Mouse (Mus musculus) neural tube, embryonic 12.5 days (tissue): Measurements from ENCODE around the gene Cyb5r3. TPM values are rescaled to one million over a fixed set of nuclear protein-coding genes. Genes with fewer than 3 reads are reported as not detected.

Experiments used
- ATAC-seq: fragments of 200-750 bp; cut with Nextera tagmentation; 2 replicates; pipeline ENCODE4 v1.8.0; 2017; ENCODE audit warnings: low read depth, mild to moderate bottlenecking, moderate TSS enrichment, moderate library complexity; ENCODE audit not compliant: low FRiP score
- H3K27ac ChIP-seq: fragments of 300-500 bp; sonication (generic); 2 replicates; pipeline ENCODE4 v1.5.1; 2016
- H3K27me3 ChIP-seq: fragments of 300-500 bp; sonication (generic); replicated peaks from 2 replicates; pipeline ENCODE4 v1.6.1; 2016; ENCODE audit warnings: mild to moderate bottlenecking
- H3K36me3 ChIP-seq: fragments of 300-500 bp; sonication (generic); 2 replicates; pipeline ENCODE4 v1.6.1; 2016; ENCODE audit warnings: mild to moderate bottlenecking
- H3K4me1 ChIP-seq: fragments of 300-500 bp; sonication (generic); 2 replicates; pipeline ENCODE4 v1.6.1; 2016
- H3K4me2 ChIP-seq: fragments of 300-500 bp; sonication (generic); replicated peaks from 2 replicates; pipeline ENCODE4 v1.6.1; 2016; ENCODE audit warnings: mild to moderate bottlenecking
- H3K4me3 ChIP-seq: fragments of 300-500 bp; sonication (generic); 2 replicates; pipeline ENCODE4 v1.5.1; 2016
- H3K9ac ChIP-seq: fragments of 300-500 bp; sonication (generic); 2 replicates; pipeline ENCODE4 v1.6.1; 2016; ENCODE audit warnings: mild to moderate bottlenecking
- H3K9me3 ChIP-seq: fragments of 300-500 bp; sonication (generic); 2 replicates; pipeline ENCODE4 v1.6.1; 2016; ENCODE audit warnings: mild to moderate bottlenecking
- WGBS: fragments of 180-500 bp; shearing (Covaris S2); methylation state at CpG from one replicate; pipeline ENCODE4 v1.1.7; 2016; 5-methylcytosine and 5-hydroxymethylcytosine counted together
- polyA plus RNA-seq: library from polyadenylated mRNA; unstranded; fragments of >200 nt; fragmentation: Nextera tagmentation; extraction: Ambion mirVana; gene quantifications from 2 replicates; pipeline ENCODE4 v1.2.1, GENCODE M21; 2016

Cyb5r3 gene
- polyA plus RNA-seq, 1 experiment from 2014 or later: 157 TPM

GRCm38 (mm10) chr15:83107814-83108213 lies 64.6 kb downstream of the Cyb5r3 start:
- peak; percentile 29; the same call in 1 of the 2 replicates for ATAC-seq

DNA sequence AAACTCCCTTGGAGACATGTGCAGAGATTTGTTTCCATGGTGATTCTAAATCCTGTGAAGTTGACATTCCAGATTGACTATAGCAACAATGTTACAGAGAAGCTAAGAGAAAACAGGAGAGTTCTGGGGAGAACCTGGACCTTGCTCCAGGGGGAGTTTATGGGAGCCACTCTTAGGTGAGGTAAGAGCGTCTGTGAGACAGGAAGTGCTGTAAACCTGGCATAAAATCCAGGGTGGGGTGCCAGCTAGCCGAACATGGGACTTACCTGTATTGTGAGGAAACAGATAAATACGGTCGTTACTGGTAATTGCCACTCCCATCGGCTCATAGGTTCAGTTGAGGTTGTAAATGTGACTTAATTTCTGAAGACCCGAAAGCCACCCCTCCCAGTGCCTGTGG lies 66.0 kb downstream of the Cyb5r3 start:
- Histone ChIP-seq H3K4me1 (peaks cover 11% of the 10 kb centered on the region), H3K27me3 (no peaks in the 10 kb centered on the region), H3K9ac (no peak overlapping the region), H3K4me2 (no peak overlapping the region), H3K9me3 (no peaks in the 10 kb centered on the region), H3K4me3 (no peak overlapping the region), H3K36me3 (no peaks in the 10 kb centered on the region), H3K27ac (no peak overlapping the region)
- WGBS: 60% methylated on average over 6 of the region's 6 CpGs
- ATAC-seq: no peak

More at GRCm38 (mm10) chr15:83107814-83108213, 64.6 kb downstream of the Cyb5r3 start:
- Histone ChIP-seq H3K27ac (no peak overlapping the region), H3K9me3 (no peaks in the 10 kb centered on the region), H3K9ac (no peak overlapping the region), H3K27me3 (no peaks in the 10 kb centered on the region), H3K4me3 (no peak overlapping the region), H3K4me2 (no peak overlapping the region), H3K4me1 (peaks cover 14% of the 10 kb centered on the region), H3K36me3 (no peaks in the 10 kb centered on the region)
- WGBS: 14% methylated on average over 6 of the region's 6 CpGs

Other genes with a start within 250 kb of the Cyb5r3 start
- gene Tcf20, start 184.7 kb downstream of the Cyb5r3 start, polyA plus RNA-seq: 9.8 and 11.8 TPM in 2 replicates
- 2.4 and 2.9 TPM in 2 replicates for gene Nfam1, start 139.3 kb downstream of the Cyb5r3 start, polyA plus RNA-seq
- gene Serhl, start 83.1 kb downstream of the Cyb5r3 start, polyA plus RNA-seq: 40.0 and 42.1 TPM in 2 replicates
- 57.5 and 61.1 TPM in 2 replicates for gene Rrp7a, start 49.8 kb downstream of the Cyb5r3 start, polyA plus RNA-seq
- gene Poldip3, start 23.2 kb downstream of the Cyb5r3 start, polyA plus RNA-seq: 160 and 168 TPM in 2 replicates
- gene A4galt, start 79.2 kb upstream of the Cyb5r3 start, polyA plus RNA-seq: 1.5 and 1.8 TPM in 2 replicates
- 37.2 and 39.0 TPM in 2 replicates for gene Arfgap3, start 177.7 kb upstream of the Cyb5r3 start, polyA plus RNA-seq